In the genomic region with DNA sequence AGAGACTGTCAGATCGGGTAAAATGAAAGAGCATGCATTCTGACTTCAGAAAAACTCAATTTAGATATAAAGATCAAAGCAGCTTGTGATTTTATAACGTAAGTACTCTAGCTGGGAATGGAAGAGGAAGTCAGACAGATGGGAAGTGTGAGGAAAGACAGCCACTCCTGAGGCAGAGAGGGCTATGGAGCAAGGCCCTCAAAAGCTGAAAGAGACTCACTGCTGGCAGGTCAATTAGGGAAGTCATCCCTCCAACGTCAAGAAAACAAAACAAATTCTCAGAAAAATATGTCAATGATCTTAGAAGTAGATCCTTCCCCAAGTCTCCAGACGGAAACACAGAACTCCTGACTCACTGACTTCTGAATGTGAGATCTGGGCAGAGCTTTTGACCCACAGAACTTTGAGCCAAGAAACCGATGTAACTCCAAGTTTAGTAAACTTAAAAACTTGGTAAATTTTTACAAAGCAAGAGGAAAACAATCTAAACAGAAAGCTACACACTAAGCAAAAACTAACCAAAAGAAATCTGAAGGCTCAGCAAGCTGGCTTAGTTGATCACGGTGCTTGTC, we compare ENCODE assay signal across 22 mouse cellular contexts. TPM values are rescaled to one million over a fixed set of nuclear protein-coding genes. Genes with fewer than 3 reads are reported as not detected.
DNase-seq lines count a peak whose midpoint lies in the region; ATAC-seq and TF ChIP-seq lines count a peak whose summit lies in the region.
"Had no signal": no experiment of that assay in that cellular context is flagged by ENCODE, and none has a peak within 500 bp of the region (broad histone marks: within the 10 kb centered on the region; RNA-seq: fewer than 3 reads in every experiment).

No protein-coding gene starts in this region.

- 49% methylated on average over 6 of the region's 6 CpGs for WGBS in macrophage (ENCODE audit: missing documents)

- H3K79me2 ChIP-seq in macrophage (ENCODE audit: inconsistent target): peaks cover 28% of the 10 kb centered on the region; the same call in 1 of the 2 replicates

- no peak overlapping the region for H3K4me3 ChIP-seq in layer of hippocampus, adult 2 months
- peak overlapping the region; percentile 8; the same call in 1 of the 2 replicates for H3K4me3 ChIP-seq in bone marrow macrophage, adult 2 months (ENCODE audit: insufficient read depth, low read length)
- no peak overlapping the region for H3K4me3 ChIP-seq in macrophage (ENCODE audit: inconsistent target)
- H3K4me3 ChIP-seq: heart, embryonic 15.5 days; left cerebral cortex, adult 2 months had no signal

- TF ChIP-seq CTCF in layer of hippocampus, adult 2 months (conservative IDR thresholded peaks at IDR 0.05): no peak
- no peak for TF ChIP-seq CTCF in bone marrow macrophage, adult 2 months (IDR thresholded peaks at IDR 0.05; ENCODE audit: low read depth, low read length)

- peaks cover 29% of the 10 kb centered on the region; the same call in 1 of the 2 replicates for H3K36me3 ChIP-seq in macrophage (ENCODE audit: inconsistent target)

- peaks cover 21% of the 10 kb centered on the region for H3K4me1 ChIP-seq in bone marrow macrophage, adult 2 months (ENCODE audit: control insufficient read depth, insufficient read depth, low read length)
- H3K4me1 ChIP-seq: heart, embryonic 15.5 days had no signal

- TF ChIP-seq POLR2A in bone marrow macrophage, adult 2 months (IDR thresholded peaks at IDR 0.05; ENCODE audit: borderline replicate concordance, low read depth, low read length): no peak

- peak overlapping the region; percentile 29; the same call in 1 of the 2 replicates for H3K27ac ChIP-seq in layer of hippocampus, adult 2 months
- peak overlapping the region; percentile 81 for H3K27ac ChIP-seq in bone marrow macrophage, adult 2 months (ENCODE audit: insufficient read depth, low read depth, low read length)
- H3K27ac ChIP-seq in macrophage: peak overlapping the region; percentile 62
- H3K27ac ChIP-seq: heart, embryonic 15.5 days; kidney, postnatal 0 days; left cerebral cortex, adult 2 months had no signal

- no peak for DNase-seq in layer of hippocampus, adult 2 months (ENCODE audit: low spot score in 2 of 2)
- no peak for DNase-seq in layer of hippocampus, adult 8-10 months (ENCODE audit: low spot score in 2 of 2)
- no peak for DNase-seq in ovary, postnatal 36 days (ENCODE audit: low spot score)
- DNase-seq in frontal cortex, postnatal 36 days (ENCODE audit: low spot score in 2 of 2): no peak
- DNase-seq: adrenal gland, adult 8-10 months; cerebellum, adult 9-11 months; forebrain, postnatal 0 days; heart, postnatal 4 days; layer of hippocampus, adult 9-11 months; right cerebral cortex, adult 18-20 months; thymus, postnatal 14 days had no signal

- ATAC-seq in granulocyte monocyte progenitor cell, adult 5-6 weeks (replicated peaks; ENCODE audit: poor library complexity, severe bottlenecking): peak; percentile 88
- ATAC-seq: forebrain, postnatal 0 days; hindbrain, embryonic 16.5 days; intestine, embryonic 16.5 days had no signal

RNA-seq across cellular contexts. Expression of gene Cpsf7, which starts 14.2 kb away (rescaled TPM):
- total RNA-seq in layer of hippocampus, adult 2 months (2021): 10 to 100 TPM; 80.9 to 81.7 TPM
- 10 to 100 TPM; 75.6 to 85.5 (median 83.0) TPM for total RNA-seq in layer of hippocampus, adult 8-10 months (2022)
- polyA plus RNA-seq in bone marrow macrophage, adult 2 months (2012; ENCODE audit: insufficient read depth, insufficient read length, missing spikeins): 62.0 and 62.8 TPM in 2 replicates
- total RNA-seq in granulocyte monocyte progenitor cell, adult 5-6 weeks (2014; fragmentation: Nextera tagmentation): 73.3 and 88.9 TPM in 2 replicates
- 34.5 and 36.4 TPM in 2 replicates for total RNA-seq in granulocyte monocyte progenitor cell, adult 5-6 weeks (2017)
- 100 to 1,000 TPM; 192 to 283 (median 235) TPM for total RNA-seq in macrophage (2018; cell fraction: chromatin; rRNA removed)
- total RNA-seq in macrophage (2018; cell fraction: cytosol; rRNA removed): 10 to 100 TPM; 23.8 to 36.8 (median 30.5) TPM
- total RNA-seq in macrophage (2018; cell fraction: nucleus; rRNA removed): 100 to 1,000 TPM; 112 to 239 (median 171) TPM
- 23.4 to 32.9 TPM (median 25.6 TPM) in 3 replicates for polyA plus RNA-seq in macrophage (2018)

RNA-seq across cellular contexts. Expression of gene Sdhaf2, which starts 15.1 kb away (rescaled TPM):
- total RNA-seq in layer of hippocampus, adult 2 months (2021): 10 to 100 TPM; 53.4 to 63.0 TPM
- total RNA-seq in layer of hippocampus, adult 8-10 months (2022): 10 to 100 TPM; 48.8 to 64.9 (median 58.2) TPM
- 47.0 and 51.9 TPM in 2 replicates for polyA plus RNA-seq in bone marrow macrophage, adult 2 months (2012; ENCODE audit: insufficient read depth, insufficient read length, missing spikeins)
- total RNA-seq in granulocyte monocyte progenitor cell, adult 5-6 weeks (2014; fragmentation: Nextera tagmentation): 42.9 and 44.4 TPM in 2 replicates
- 48.7 and 58.9 TPM in 2 replicates for total RNA-seq in granulocyte monocyte progenitor cell, adult 5-6 weeks (2017)
- 10 to 100 TPM; 23.8 to 75.7 (median 55.5) TPM for total RNA-seq in macrophage (2018; cell fraction: chromatin; rRNA removed)
- total RNA-seq in macrophage (2018; cell fraction: cytosol; rRNA removed): 10 to 100 TPM; 31.8 to 63.0 (median 50.4) TPM
- total RNA-seq in macrophage (2018; cell fraction: nucleus; rRNA removed): 10 to 100 TPM; 17.5 to 63.8 (median 36.3) TPM
- polyA plus RNA-seq in macrophage (2018): 47.5 to 57.7 TPM (median 49.5 TPM) in 3 replicates

RNA-seq across cellular contexts. Expression of gene Ppp1r32, which starts 28.1 kb away (rescaled TPM):
- 1 to 10 TPM; 2.4 to 3.0 TPM for total RNA-seq in layer of hippocampus, adult 2 months (2021)
- 1 to 10 TPM; 1.4 to 3.4 (median 1.9) TPM for total RNA-seq in layer of hippocampus, adult 8-10 months (2022)
- polyA plus RNA-seq in bone marrow macrophage, adult 2 months (2012; ENCODE audit: insufficient read depth, insufficient read length, missing spikeins): 0.54 TPM in 1 of 2 replicates, not detected in the other
- total RNA-seq in granulocyte monocyte progenitor cell, adult 5-6 weeks (2014; fragmentation: Nextera tagmentation): 1.2 TPM in 1 of 2 replicates, not detected in the other
- total RNA-seq in granulocyte monocyte progenitor cell, adult 5-6 weeks (2017): not detected in 2 replicates
- total RNA-seq in macrophage (2018; cell fraction: chromatin; rRNA removed): 1 to 10 TPM in 22 of 26 experiments, under 1 TPM in 2, not detected in 2; 0.49 to 2.9 (median 1.7) TPM
- total RNA-seq in macrophage (2018; cell fraction: cytosol; rRNA removed): under 1 TPM in 11 of 26 experiments, not detected in 15; 0.05 to 0.19 (median 0.10) TPM
- total RNA-seq in macrophage (2018; cell fraction: nucleus; rRNA removed): 1 to 10 TPM in 12 of 26 experiments, under 1 TPM in 11, not detected in 3; 0.36 to 2.2 (median 1.0) TPM
- polyA plus RNA-seq in macrophage (2018): 0.19 TPM in 1 of 3 replicates, not detected in the others
- polyA plus RNA-seq: heart, embryonic 15.5 days; kidney, postnatal 0 days; limb, embryonic 11.5 days; liver, embryonic 16.5 days had no signal

RNA-seq across cellular contexts. Expression of gene Tmem216, which starts 45.2 kb away (rescaled TPM):
- total RNA-seq in layer of hippocampus, adult 2 months (2021): 10 to 100 TPM; 10.8 to 11.4 TPM
- 10 to 100 TPM; 10.1 to 14.1 (median 13.3) TPM for total RNA-seq in layer of hippocampus, adult 8-10 months (2022)
- 6.6 and 7.8 TPM in 2 replicates for polyA plus RNA-seq in bone marrow macrophage, adult 2 months (2012; ENCODE audit: insufficient read depth, insufficient read length, missing spikeins)
- total RNA-seq in granulocyte monocyte progenitor cell, adult 5-6 weeks (2014; fragmentation: Nextera tagmentation): 30.4 and 39.5 TPM in 2 replicates
- total RNA-seq in granulocyte monocyte progenitor cell, adult 5-6 weeks (2017): 19.9 and 27.1 TPM in 2 replicates
- total RNA-seq in macrophage (2018; cell fraction: chromatin; rRNA removed): 1 to 10 TPM in 22 of 26 experiments, not detected in 4; 1.2 to 7.8 (median 2.2) TPM
- 1 to 10 TPM; 1.5 to 4.7 (median 3.1) TPM for total RNA-seq in macrophage (2018; cell fraction: cytosol; rRNA removed)
- total RNA-seq in macrophage (2018; cell fraction: nucleus; rRNA removed): 1 to 10 TPM in 21 of 26 experiments, under 1 TPM in 3, not detected in 2; 0.88 to 7.5 (median 2.4) TPM
- 1.4 to 5.1 TPM (median 2.8 TPM) in 3 replicates for polyA plus RNA-seq in macrophage (2018)
- total RNA-seq: monocyte, adult 5-6 weeks had no signal

RNA-seq across cellular contexts. Expression of gene Lrrc10b, which starts 53.6 kb away (rescaled TPM):
- total RNA-seq in layer of hippocampus, adult 2 months (2021): 10 to 100 TPM; 83.9 to 84.6 TPM
- total RNA-seq in layer of hippocampus, adult 8-10 months (2022): 10 to 100 TPM; 47.8 to 70.9 (median 54.8) TPM
- not detected in 2 replicates for polyA plus RNA-seq in bone marrow macrophage, adult 2 months (2012; ENCODE audit: insufficient read depth, insufficient read length, missing spikeins)
- total RNA-seq in granulocyte monocyte progenitor cell, adult 5-6 weeks (2014; fragmentation: Nextera tagmentation): not detected in 2 replicates
- total RNA-seq in granulocyte monocyte progenitor cell, adult 5-6 weeks (2017): 0.34 TPM in 1 of 2 replicates, not detected in the other
- total RNA-seq in macrophage (2018; cell fraction: chromatin; rRNA removed): not detected
- under 1 TPM in 10 of 26 experiments, not detected in 16; 0.05 to 0.17 (median 0.09) TPM for total RNA-seq in macrophage (2018; cell fraction: cytosol; rRNA removed)
- total RNA-seq in macrophage (2018; cell fraction: nucleus; rRNA removed): under 1 TPM in 1 of 26 experiments, not detected in 25; 0.44 TPM
- 0.09 to 0.19 TPM in 2 of 3 replicates, not detected in the other for polyA plus RNA-seq in macrophage (2018)
- total RNA-seq: monocyte, adult 5-6 weeks had no signal
- polyA plus RNA-seq: limb, embryonic 11.5 days; liver, embryonic 16.5 days had no signal

Comparison
In these comparisons a context has a peak if more than half of its experiments do, and no peak if none do; other contexts are left out.
1. H3K27ac ChIP-seq: peak in every context shown above with its lines; median percentile 81 in bone marrow macrophage, adult 2 months; 62 in macrophage; 29 in layer of hippocampus, adult 2 months.